Mouse (Mus musculus) right cerebral cortex, adult 18-20 months (tissue): Measurements from ENCODE around the gene Cfap74.
"Not testable (repeated sequence)": the region's sequence is repeated elsewhere in the genome, so short reads cannot be mapped to it uniquely, and the experiment has no call there.

Source experiments
- DNase-seq: peaks from one replicate; pipeline ENCODE4 v3.0.0; 2022; ENCODE audit warnings: mixed read lengths

Gene Cfap74

GRCm38 (mm10) chr4:155470263-155470953 is 61.4 kb downstream of the Cfap74 start:
- DNase-seq, result no peak

- DNase-seq, result no peak
Observed at GRCm38 (mm10) chr4:155470997-155471396, 62.0 kb downstream of the Cfap74 start.

GRCm38 (mm10) chr4:155471406-155471805 is 62.4 kb downstream of the Cfap74 start:
- DNase-seq, result no peak

- DNase-seq, result no peak
Observed at GRCm38 (mm10) chr4:155472716-155473290, 63.8 kb downstream of the Cfap74 start.

- DNase-seq, result no peak
Observed at GRCm38 (mm10) chr4:155473319-155473718, 64.3 kb downstream of the Cfap74 start.

GRCm38 (mm10) chr4:155473796-155474195 is 64.8 kb downstream of the Cfap74 start:
- not testable (repeated sequence) for DNase-seq

- DNase-seq, result peak; percentile 71
Observed at GRCm38 (mm10) chr4:155481381-155482124, 72.6 kb downstream of the Cfap74 start.

GRCm38 (mm10) chr4:155482125-155482480 is 73.1 kb downstream of the Cfap74 start:
- no peak for DNase-seq

GRCm38 (mm10) chr4:155482733-155483540 is 73.9 kb downstream of the Cfap74 start:
- DNase-seq, result no peak

- DNase-seq, result no peak
Observed at GRCm38 (mm10) chr4:155485521-155485920, 76.5 kb downstream of the Cfap74 start.

GRCm38 (mm10) chr4:155487746-155488145 is 78.8 kb downstream of the Cfap74 start:
- DNase-seq, result no peak

- DNase-seq, result peak; percentile 28
Observed at GRCm38 (mm10) chr4:155488232-155489025, 79.4 kb downstream of the Cfap74 start.

- DNase-seq, result no peak
Observed at GRCm38 (mm10) chr4:155489101-155489970, 80.3 kb downstream of the Cfap74 start.

- no peak for DNase-seq
Observed at GRCm38 (mm10) chr4:155490456-155490855, 81.5 kb downstream of the Cfap74 start.

- DNase-seq, result peak; percentile 93
Observed at GRCm38 (mm10) chr4:155490990-155491504, 82.1 kb downstream of the Cfap74 start, which contains the start of gene Gnb1. Gnb1 (plus strand) TSS chr4:155491361.

GRCm38 (mm10) chr4:155491529-155492130 is 82.6 kb downstream of the Cfap74 start:
- DNase-seq, result no peak

GRCm38 (mm10) chr4:155492131-155492633 is 83.2 kb downstream of the Cfap74 start:
- DNase-seq, result peak; percentile 38

- DNase-seq, result no peak
Observed at GRCm38 (mm10) chr4:155494891-155495290, 85.9 kb downstream of the Cfap74 start.

- no peak for DNase-seq
Observed at GRCm38 (mm10) chr4:155497963-155498362, 89.0 kb downstream of the Cfap74 start.

- no peak for DNase-seq
Observed at GRCm38 (mm10) chr4:155501126-155501525, 92.1 kb downstream of the Cfap74 start.
